Mouse (Mus musculus) cerebellum, postnatal 14 days (tissue): ENCODE results near the gene Pkdcc.
A peak's percentile ranks its signal among the peaks of the same experiment; 100 is the strongest.

Experiments used
- DNase-seq, 2 experiments: peaks; one replicate each; pipeline ENCODE4 v3.0.0; 2021; ENCODE audit warnings: mixed read lengths in 2 of 2

Pkdcc gene

GRCm38 (mm10) chr17:83214674-83215528, at the start of gene Pkdcc:
TSS of gene Pkdcc (plus strand) at chr17:83215292.
- peak; percentile 61 to 62 for DNase-seq

- DNase-seq, result no peak
These were observed 48.9 kb upstream of the Pkdcc start for GRCm38 (mm10) chr17:83166195-83166594.

GRCm38 (mm10) chr17:83176146-83176545, 38.9 kb upstream of the Pkdcc start:
- no peak for DNase-seq

- no peak for DNase-seq
These were observed 36.5 kb upstream of the Pkdcc start for GRCm38 (mm10) chr17:83178483-83179150.

GRCm38 (mm10) chr17:83179151-83179531, 36.0 kb upstream of the Pkdcc start:
- DNase-seq, result no peak

GRCm38 (mm10) chr17:83179569-83179968, 35.5 kb upstream of the Pkdcc start:
- no peak for DNase-seq

GRCm38 (mm10) chr17:83181086-83181485, 34.0 kb upstream of the Pkdcc start:
- no peak for DNase-seq

GRCm38 (mm10) chr17:83181592-83181991, 33.5 kb upstream of the Pkdcc start:
- DNase-seq, result no peak

GRCm38 (mm10) chr17:83182061-83182664, 32.9 kb upstream of the Pkdcc start:
- DNase-seq, result no peak

- no peak for DNase-seq
These were observed 32.3 kb upstream of the Pkdcc start for GRCm38 (mm10) chr17:83182780-83183179.

GRCm38 (mm10) chr17:83187751-83188565, 27.1 kb upstream of the Pkdcc start:
- DNase-seq, result no peak

- DNase-seq, result no peak
These were observed 24.3 kb upstream of the Pkdcc start for GRCm38 (mm10) chr17:83190810-83191209.

GRCm38 (mm10) chr17:83194491-83194890, 20.6 kb upstream of the Pkdcc start:
- DNase-seq, result no peak

- no peak for DNase-seq
These were observed 17.6 kb upstream of the Pkdcc start for GRCm38 (mm10) chr17:83197361-83197923.

GRCm38 (mm10) chr17:83200469-83200868, 14.6 kb upstream of the Pkdcc start:
- DNase-seq, result no peak

- DNase-seq, result no peak
These were observed 13.8 kb upstream of the Pkdcc start for GRCm38 (mm10) chr17:83201257-83201656.

GRCm38 (mm10) chr17:83203692-83204383, 11.3 kb upstream of the Pkdcc start:
- DNase-seq, result no peak

GRCm38 (mm10) chr17:83207296-83207695, 7.8 kb upstream of the Pkdcc start:
- no peak for DNase-seq

GRCm38 (mm10) chr17:83208455-83208854, 6.6 kb upstream of the Pkdcc start:
- no peak for DNase-seq

GRCm38 (mm10) chr17:83210531-83210930, 4.6 kb upstream of the Pkdcc start:
- DNase-seq, result no peak

- DNase-seq, result no peak
These were observed 3.9 kb upstream of the Pkdcc start for GRCm38 (mm10) chr17:83211196-83211595.

- DNase-seq, result no peak
These were observed 2.7 kb upstream of the Pkdcc start for GRCm38 (mm10) chr17:83212422-83212821.
